Mouse (Mus musculus): ENCODE data around the gene Gpr62.

GRCm38 (mm10) chr9:106476924-106477484, 11.3 kb upstream of the Gpr62 start, which contains the start of gene Parp3:
- TF ChIP-seq CTCF (IDR thresholded peaks at IDR 0.05; ENCODE audit: control insufficient read depth, insufficient read depth, insufficient replicate concordance, low read depth, low read length) = peak; percentile 97
- peak; percentile 55 for TF ChIP-seq POLR2A (IDR thresholded peaks at IDR 0.05; ENCODE audit: control insufficient read depth, low read depth, low read length)
